Mouse (Mus musculus): ENCODE data around the gene Slc31a2.

- TF ChIP-seq CTCF (IDR thresholded peaks at IDR 0.05; ENCODE audit: extremely low read depth, insufficient read depth, insufficient read length, insufficient replicate concordance) (no peak), POLR2A (IDR thresholded peaks at IDR 0.05; ENCODE audit: low read depth, low read length) (no peak)
Observed at GRCm38 (mm10) chr4:62282969-62283368, 20.6 kb downstream of the Slc31a2 start.

Measured in spleen, adult 2 months (tissue).